Mouse (Mus musculus) bone marrow, adult 2 months (tissue): ENCODE results near the gene Romo1. TPM values are rescaled to one million over a fixed set of nuclear protein-coding genes. Genes with fewer than 3 reads are reported as not detected.
"Not testable (repeated sequence)": the region's sequence is repeated elsewhere in the genome, so short reads cannot be mapped to it uniquely, and the experiment has no call there.

ENCODE experiments used
- H3K27ac ChIP-seq: fragments of 200-500 bp; 2 replicates; pipeline ENCODE4 v1.5.1; 2012; ENCODE audit warnings: low read depth, mild to moderate bottlenecking, control low read depth, inconsistent platforms, low read length; ENCODE audit not compliant: control insufficient read depth, poor library complexity, insufficient read depth
- H3K4me1 ChIP-seq: fragments of 200-500 bp; 2 replicates; pipeline ENCODE4 v1.6.1; 2011; ENCODE audit warnings: low read length; ENCODE audit not compliant: control insufficient read depth, insufficient read depth
- H3K4me3 ChIP-seq: fragments of 200-500 bp; replicated peaks from 2 replicates; pipeline ENCODE3; 2011; ENCODE audit warnings: mild to moderate bottlenecking, low read depth, low read length, control low read depth; ENCODE audit not compliant: control insufficient read depth
- CTCF ChIP-seq: fragments of 200-500 bp; IDR thresholded peaks from 2 replicates; pipeline ENCODE4 v1.5.1; 2011; ENCODE audit warnings: low read length, control low read depth; ENCODE audit not compliant: control insufficient read depth, insufficient read depth
- POLR2A ChIP-seq: fragments of 200-500 bp; IDR thresholded peaks from 2 replicates; pipeline ENCODE4 v1.6.1; 2011; ENCODE audit warnings: low read depth, mild to moderate bottlenecking, control low read depth, low read length, borderline replicate concordance; ENCODE audit not compliant: control insufficient read depth
- WGBS: fragments of 180-500 bp; shearing (Covaris S2); methylation state at CpG from one replicate; pipeline ENCODE4 v1.1.7; 2018; 5-methylcytosine and 5-hydroxymethylcytosine counted together
- polyA plus RNA-seq: library from polyadenylated mRNA; stranded (reverse); fragments of >200 nt; gene quantifications from 2 replicates; pipeline ENCODE4 v1.2.4, GENCODE M21; 2011; ENCODE audit warnings: low replicate concordance; ENCODE audit not compliant: missing spikeins, insufficient read depth, insufficient read length

Gene Romo1
- polyA plus RNA-seq, 1 experiment = 111 TPM

DNA sequence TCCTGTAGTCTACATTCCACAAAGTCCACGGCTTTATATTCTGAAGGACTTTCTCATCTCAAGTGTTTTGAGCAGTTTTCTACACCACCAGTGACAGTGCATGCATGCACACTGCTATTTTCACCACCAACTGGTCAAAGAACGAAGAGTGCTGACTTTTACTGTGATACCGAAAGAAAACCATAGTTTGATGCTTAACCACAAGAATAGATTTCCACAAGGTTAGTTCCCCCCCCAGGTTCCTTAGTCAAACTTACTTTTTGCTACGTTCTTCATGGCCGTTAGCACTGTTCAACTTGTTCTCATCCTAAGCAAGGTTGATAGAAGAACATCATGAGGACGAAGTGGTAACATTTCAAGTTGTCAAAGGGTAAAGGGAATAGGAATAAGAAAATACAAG is 33.2 kb downstream of the Romo1 start:
- WGBS = 39% methylated on average over 6 of the region's 6 CpGs
- H3K4me3 ChIP-seq = no peak overlapping the region

DNA sequence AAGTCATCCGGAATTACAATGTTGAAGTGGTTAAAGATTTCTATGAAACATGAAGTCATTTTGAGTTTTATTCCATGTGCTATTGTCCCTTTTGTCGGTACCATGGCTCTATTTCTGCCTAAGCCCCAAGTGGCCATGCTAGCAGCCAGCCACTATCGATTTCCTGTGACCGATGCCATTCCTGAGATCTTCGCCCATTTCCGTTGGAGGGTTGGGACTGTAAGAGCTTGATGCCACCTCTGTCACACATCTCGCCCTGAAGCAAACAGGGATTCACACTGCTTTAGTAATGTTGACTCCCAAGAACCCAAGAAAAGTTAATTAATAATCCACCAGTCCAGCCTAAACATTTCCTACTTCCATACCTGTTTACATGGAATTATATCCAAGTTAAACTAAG is 33.8 kb downstream of the Romo1 start:
- no peak for TF ChIP-seq CTCF
- TF ChIP-seq POLR2A = no peak
- Histone ChIP-seq H3K4me3 (peak overlapping the region; percentile 41), H3K4me1 (peaks cover 2% of the 10 kb centered on the region), H3K27ac (no peak overlapping the region)
- 42% methylated on average over 7 of the region's 7 CpGs for WGBS

More for the DNA sequence above, 33.2 kb downstream of the Romo1 start:
- peaks cover 2% of the 10 kb centered on the region for H3K4me1 ChIP-seq
- no peak for TF ChIP-seq CTCF
- TF ChIP-seq POLR2A = no peak
- H3K27ac ChIP-seq = no peak overlapping the region

DNA sequence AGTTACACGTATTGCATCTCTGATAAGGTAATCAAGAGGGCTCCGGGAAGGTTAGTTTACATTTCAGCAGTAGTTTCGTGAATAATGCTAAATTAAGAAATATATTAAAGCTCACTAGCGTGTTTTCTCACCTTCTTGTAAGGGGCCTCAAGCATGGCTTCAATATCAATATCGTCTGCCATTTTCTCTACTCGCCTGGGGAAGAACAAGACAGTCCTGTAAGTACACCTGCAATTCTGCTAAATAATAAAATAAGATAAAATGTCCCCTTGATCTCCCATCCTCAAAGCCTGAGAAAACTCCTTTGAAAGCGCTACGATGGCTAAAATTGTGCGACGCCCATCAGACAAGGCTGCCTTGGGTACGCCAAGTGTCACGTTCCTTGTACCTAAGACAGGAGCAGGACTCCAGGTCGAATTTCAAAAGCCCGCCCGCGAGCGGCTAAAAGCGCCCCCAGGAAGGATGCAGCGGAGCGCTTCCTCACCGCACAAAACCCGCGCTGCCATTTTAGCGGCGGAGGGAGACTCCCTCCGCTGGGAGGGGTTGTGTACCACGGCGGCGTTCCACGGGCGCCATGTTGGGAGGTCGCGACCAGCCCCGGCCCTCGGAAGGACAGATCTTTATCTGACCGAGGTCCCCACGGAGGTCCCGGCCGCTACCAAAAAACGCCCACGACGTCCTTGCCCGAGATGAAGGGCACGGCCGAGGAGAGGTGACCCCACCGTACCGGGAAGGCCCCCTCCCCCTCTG is 35.4 kb downstream of the Romo1 start:
- Histone ChIP-seq H3K27ac (peak overlapping the region; percentile 98), H3K4me1 (peaks cover 2% of the 10 kb centered on the region), H3K4me3 (peak overlapping the region; percentile 94)
- TF ChIP-seq POLR2A (peak; percentile 89), CTCF (no peak)
- under 1% methylated on average over 47 of the region's 47 CpGs for WGBS

DNA sequence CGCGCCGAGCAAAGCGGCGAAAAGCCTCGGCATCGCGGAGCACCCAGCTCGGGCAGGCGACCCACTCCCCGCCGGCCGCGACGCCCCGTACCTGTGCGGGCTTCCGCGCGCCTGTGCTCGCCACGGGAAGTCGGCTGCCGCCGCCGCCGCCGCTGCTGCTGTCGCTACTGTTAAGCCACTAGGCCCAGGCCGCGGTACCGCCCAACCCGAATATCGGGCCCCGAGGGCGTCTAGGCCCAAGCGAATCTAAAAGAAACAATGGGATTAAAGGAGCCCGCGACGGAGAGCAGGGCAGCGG is 35.9 kb downstream of the Romo1 start:
- under 1% methylated on average over 41 of the region's 41 CpGs for WGBS
- H3K27ac ChIP-seq = peak overlapping the region; percentile 98
- peaks cover 2% of the 10 kb centered on the region for H3K4me1 ChIP-seq
- TF ChIP-seq CTCF (no peak), POLR2A (no peak)
- peak overlapping the region; percentile 94 for H3K4me3 ChIP-seq

DNA sequence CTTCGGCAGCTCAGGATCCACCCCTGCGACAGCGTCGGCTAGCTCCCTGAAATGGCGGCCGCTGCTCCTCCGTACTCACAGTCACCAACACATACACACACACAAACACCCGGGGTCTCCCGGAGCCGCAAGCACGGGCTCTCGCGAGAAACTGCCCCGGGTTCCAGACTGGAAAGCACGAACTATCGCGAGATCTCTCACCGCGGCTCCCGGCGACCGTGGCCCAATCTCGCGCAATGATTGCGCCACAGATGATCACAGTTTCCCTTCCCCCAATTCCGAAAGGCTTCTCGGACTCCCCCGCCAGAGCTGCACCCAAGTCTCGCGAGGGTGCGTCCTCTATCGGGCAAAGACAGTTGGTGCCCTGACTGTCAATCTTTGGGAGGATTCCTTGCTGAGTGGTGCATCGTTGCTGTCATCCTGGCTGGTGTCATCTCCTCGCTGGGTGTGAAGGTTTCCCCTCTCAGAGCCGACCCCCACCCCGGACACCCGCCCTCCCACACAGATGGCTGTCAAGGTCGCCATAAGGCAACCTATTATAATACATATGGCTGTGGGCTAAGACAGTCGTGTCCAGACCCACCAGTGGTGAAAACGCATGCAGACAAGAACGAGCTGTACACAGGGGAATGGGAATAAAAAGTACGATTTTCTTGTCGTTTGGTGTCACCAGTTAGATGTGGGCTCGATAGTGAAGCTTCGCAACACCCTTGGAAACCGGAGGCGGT is 36.4 kb downstream of the Romo1 start, which contains the start of gene Rbm39:
Gene Rbm39, minus strand, starts transcription at position 145 of the 728 bp plus-strand sequence.
- H3K4me1 ChIP-seq = peaks cover 2% of the 10 kb centered on the region
- WGBS = under 1% methylated on average over 47 of the region's 47 CpGs
- peak within 1 kb of the TSS; percentile 98 for H3K27ac ChIP-seq
- TF ChIP-seq POLR2A = peak; percentile 92
- TF ChIP-seq CTCF = peak; percentile 60; the same call in 1 of the 2 replicates
- H3K4me3 ChIP-seq = peak within 1 kb of the TSS; percentile 94

DNA sequence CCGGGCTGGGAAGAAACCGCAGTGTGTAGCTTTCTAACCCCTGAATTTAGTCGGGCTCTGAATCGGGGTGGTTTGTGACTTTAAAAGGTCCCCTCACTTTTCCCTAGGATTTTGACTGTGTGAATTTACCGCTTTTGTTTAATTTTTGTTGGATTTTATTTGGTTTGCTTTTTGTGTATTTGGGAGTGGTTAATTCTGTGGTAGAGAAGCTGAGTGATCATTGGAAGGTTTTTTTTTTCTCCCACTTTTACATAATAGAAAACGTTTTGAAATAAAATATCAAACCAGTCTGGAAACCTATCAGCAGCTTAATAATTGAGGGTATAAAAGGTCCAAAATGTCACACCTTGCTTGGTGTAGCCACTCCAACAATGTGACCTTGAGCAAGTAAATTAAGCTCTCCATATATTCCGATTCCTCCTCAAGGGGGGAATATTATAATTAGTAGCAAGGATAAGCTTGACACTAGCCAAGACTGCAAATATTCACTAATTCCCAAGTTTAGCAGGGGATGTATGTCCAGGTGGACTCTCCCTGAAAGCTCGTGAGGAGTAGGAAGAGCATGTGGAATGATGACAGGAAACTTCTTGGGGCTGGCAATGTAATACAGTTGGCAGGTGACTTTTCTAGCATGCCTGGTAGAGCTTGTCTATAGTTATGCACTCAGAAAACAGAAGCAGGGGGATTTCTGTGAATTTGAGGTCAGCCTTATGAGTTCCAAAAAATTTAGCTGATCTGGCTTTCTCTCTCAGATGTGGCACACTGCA is 37.2 kb downstream of the Romo1 start:
- 7% methylated on average over 8 of the region's 8 CpGs for WGBS
- no peak for TF ChIP-seq CTCF
- no peak for TF ChIP-seq POLR2A
- peak overlapping the region; percentile 98 for H3K27ac ChIP-seq
- H3K4me1 ChIP-seq = peaks cover 2% of the 10 kb centered on the region
- H3K4me3 ChIP-seq = peak overlapping the region; percentile 72

DNA sequence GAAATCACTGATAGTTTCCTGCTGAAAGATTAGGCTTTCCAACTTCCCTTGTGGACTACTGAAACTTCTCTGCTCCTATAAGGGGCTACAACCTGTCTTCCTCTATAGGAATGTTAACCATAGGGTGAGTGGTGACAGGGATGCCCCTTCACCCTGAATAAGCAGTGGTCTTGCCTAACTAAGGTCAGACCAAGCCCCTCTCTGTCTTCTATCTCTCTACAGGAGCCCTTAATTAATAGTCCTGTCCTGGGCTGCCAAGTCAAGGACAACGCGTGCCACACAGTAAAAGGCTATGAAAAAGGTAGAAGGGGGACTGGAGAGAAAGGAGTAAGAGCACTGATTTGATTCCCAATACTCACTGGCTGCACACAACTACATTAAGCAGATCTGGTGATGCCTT is 37.8 kb downstream of the Romo1 start:
- H3K4me3 ChIP-seq = no peak overlapping the region
- H3K27ac ChIP-seq = no peak overlapping the region
- TF ChIP-seq POLR2A (no peak), CTCF (no peak)
- H3K4me1 ChIP-seq = peaks cover 2% of the 10 kb centered on the region
- 86% methylated on average over 2 of the region's 2 CpGs for whole genome bisulfite sequencing

DNA sequence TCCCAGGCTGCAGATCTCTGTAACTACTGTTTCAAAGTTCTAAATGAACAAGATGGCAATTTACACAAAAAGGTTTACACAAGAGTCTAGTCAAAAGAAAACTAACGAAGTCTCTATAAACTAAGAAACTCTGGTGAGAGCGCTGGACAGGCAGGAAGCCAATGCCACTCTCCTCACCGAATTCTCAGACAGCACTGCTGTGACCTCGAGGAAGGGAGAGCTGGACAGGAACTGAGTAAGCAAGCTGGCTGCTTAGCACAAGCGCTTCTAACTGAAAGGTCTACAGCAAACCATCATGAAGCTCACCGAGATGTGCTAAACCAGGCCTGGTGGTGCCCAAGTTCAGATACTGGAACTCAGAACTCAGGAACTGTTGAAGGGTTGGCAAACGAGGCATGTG is 45.4 kb downstream of the Romo1 start:
- H3K4me1 ChIP-seq, H3K4me3 ChIP-seq, H3K27ac ChIP-seq: not testable (repeated sequence)
- 43% methylated on average over 7 of the region's 7 CpGs for WGBS
